Comparison of ENCODE assay signal across 33 mouse cellular contexts in genomic region chr19:32480255-32480654, GRCm38 (mm10). TPM values are rescaled to one million over a fixed set of nuclear protein-coding genes. Genes with fewer than 3 reads are reported as not detected.
A peak's percentile ranks its signal among the peaks of the same experiment; 100 is the strongest.
DNase-seq lines count a peak whose midpoint lies in the region; ATAC-seq lines count a peak whose summit lies in the region.
"Had no signal": no experiment of that assay in that cellular context is flagged by ENCODE, and none has a peak within 500 bp of the region (broad histone marks: within the 10 kb centered on the region; RNA-seq: fewer than 3 reads in every experiment).

No protein-coding gene starts in this region.

- no peaks in the 10 kb centered on the region for H3K36me3 ChIP-seq in liver, embryonic 11.5 days (ENCODE audit: control insufficient read depth, insufficient read depth, low read length)
- no peaks in the 10 kb centered on the region for H3K36me3 ChIP-seq in liver, embryonic 16.5 days (ENCODE audit: control insufficient read depth, insufficient read depth)
- H3K36me3 ChIP-seq: embryonic facial prominence, embryonic 12.5 days; heart, embryonic 10.5 days; heart, embryonic 15.5 days; hindbrain, embryonic 13.5 days; kidney, embryonic 15.5 days; limb, embryonic 13.5 days; neural tube, embryonic 12.5 days had no signal

- no peak overlapping the region for H3K27ac ChIP-seq in liver, embryonic 11.5 days (ENCODE audit: low read depth, low read length)
- peak overlapping the region; percentile 75 for H3K27ac ChIP-seq in liver, embryonic 16.5 days (ENCODE audit: low read length)
- H3K27ac ChIP-seq: embryonic facial prominence, embryonic 12.5 days; heart, embryonic 10.5 days; heart, embryonic 15.5 days; hindbrain, embryonic 13.5 days; kidney, embryonic 15.5 days; layer of hippocampus, adult 2 months; limb, embryonic 13.5 days; neural tube, embryonic 12.5 days had no signal

- no peaks in the 10 kb centered on the region for H3K27me3 ChIP-seq in liver, embryonic 11.5 days (replicated peaks; ENCODE audit: control insufficient read depth, insufficient read depth, low read length)
- no peaks in the 10 kb centered on the region for H3K27me3 ChIP-seq in liver, embryonic 16.5 days (ENCODE audit: control insufficient read depth, insufficient read depth, low read depth, low read length)
- H3K27me3 ChIP-seq: embryonic facial prominence, embryonic 12.5 days; heart, embryonic 15.5 days; hindbrain, embryonic 13.5 days; kidney, embryonic 15.5 days; limb, embryonic 13.5 days; neural tube, embryonic 12.5 days had no signal

- no peak overlapping the region for H3K9ac ChIP-seq in liver, embryonic 11.5 days (ENCODE audit: low read depth, low read length)
- H3K9ac ChIP-seq in liver, embryonic 16.5 days (ENCODE audit: low read depth, low read length): no peak overlapping the region
- H3K9ac ChIP-seq: embryonic facial prominence, embryonic 12.5 days; forebrain, postnatal 0 days; heart, embryonic 15.5 days; hindbrain, embryonic 13.5 days; kidney, embryonic 15.5 days; limb, embryonic 13.5 days; lung, embryonic 14.5 days; neural tube, embryonic 12.5 days had no signal

- no peaks in the 10 kb centered on the region for H3K9me3 ChIP-seq in liver, embryonic 11.5 days (ENCODE audit: control insufficient read depth, low read length)
- no peaks in the 10 kb centered on the region for H3K9me3 ChIP-seq in liver, embryonic 16.5 days (replicated peaks; ENCODE audit: control insufficient read depth, low read length)
- H3K9me3 ChIP-seq: embryonic facial prominence, embryonic 12.5 days; heart, embryonic 10.5 days; heart, embryonic 15.5 days; hindbrain, embryonic 13.5 days; kidney, embryonic 15.5 days; limb, embryonic 13.5 days; neural tube, embryonic 12.5 days had no signal

- no peak overlapping the region for H3K4me3 ChIP-seq in liver, embryonic 11.5 days (ENCODE audit: low read depth, low read length)
- no peak overlapping the region for H3K4me3 ChIP-seq in liver, embryonic 16.5 days (ENCODE audit: low read depth, low read length)
- H3K4me3 ChIP-seq: embryonic facial prominence, embryonic 12.5 days; heart, embryonic 10.5 days; heart, embryonic 15.5 days; hindbrain, embryonic 13.5 days; kidney, embryonic 15.5 days; layer of hippocampus, adult 2 months; limb, embryonic 13.5 days; myocyte; neural tube, embryonic 12.5 days had no signal

- 0 out of 2 replicates have a peak, but pooled peaks have one; percentile 6 for ATAC-seq in liver, embryonic 11.5 days (replicated peaks; ENCODE audit: low FRiP score)
- ATAC-seq in liver, embryonic 16.5 days (ENCODE audit: low read depth): peak; percentile 22; the same call in 1 of the 2 replicates
- ATAC-seq: forebrain, postnatal 0 days; midbrain, embryonic 16.5 days; Patski had no signal

- 58% methylated on average over 5 of the region's 5 CpGs for WGBS in liver, embryonic 11.5 days
- WGBS in liver, embryonic 16.5 days (ENCODE audit: insufficient replicate concordance): 25% methylated on average over 5 of the region's 5 CpGs

- DNase-seq in MEL-GATA-1-ER (ENCODE audit: extremely low read depth, low read depth): peak; percentile 62
- peak; percentile 53 for DNase-seq in c-Kit-positive CD71-positive TER-119-positive erythroid progenitor cells, embryonic 14.5 days (ENCODE audit: low spot score)
- DNase-seq in liver, embryonic 11.5 days (ENCODE audit: low spot score): no peak
- DNase-seq in frontal cortex, adult 2 months (ENCODE audit: extremely low spot score in 1 of 2, low spot score in 1 of 2): no peak
- DNase-seq in layer of hippocampus, postnatal 36 days: no peak
- DNase-seq in thymus, postnatal 0 days (ENCODE audit: low spot score): no peak
- no peak for DNase-seq in frontal cortex, postnatal 14 days (ENCODE audit: low spot score in 2 of 2)
- DNase-seq: adrenal gland, postnatal 14 days; B cell, adult 2 months; cerebellum, adult 18-20 months; cerebellum, postnatal 14 days; forebrain, postnatal 0 days; gastrocnemius, postnatal 14 days; heart, postnatal 36 days; kidney, adult 18-20 months; kidney, postnatal 25 days; lung, embryonic 14.5 days; lung, postnatal 14 days; right cerebral cortex, adult 18-20 months; right cerebral cortex, postnatal 4 days had no signal

- peaks cover 35% of the 10 kb centered on the region for H3K4me1 ChIP-seq in liver, embryonic 11.5 days (replicated peaks; ENCODE audit: control insufficient read depth, insufficient read depth, low read length)
- peaks cover 56% of the 10 kb centered on the region for H3K4me1 ChIP-seq in liver, embryonic 16.5 days (ENCODE audit: control insufficient read depth, low read depth, low read length)
- H3K4me1 ChIP-seq: neural tube, embryonic 12.5 days had no signal

- no peak overlapping the region for H3K4me2 ChIP-seq in liver, embryonic 11.5 days
- H3K4me2 ChIP-seq in liver, embryonic 16.5 days (ENCODE audit: low read depth, low read length): no peak overlapping the region
- H3K4me2 ChIP-seq: embryonic facial prominence, embryonic 12.5 days; heart, embryonic 15.5 days; hindbrain, embryonic 13.5 days; kidney, embryonic 15.5 days; limb, embryonic 13.5 days; lung, embryonic 14.5 days; midbrain, embryonic 11.5 days; neural tube, embryonic 12.5 days had no signal

RNA-seq across cellular contexts. Expression of gene Minpp1, which starts 5.3 kb away (rescaled TPM):
- polyA plus RNA-seq in liver, embryonic 11.5 days (2014; fragmentation: Nextera tagmentation; extraction: Ambion mirVana): 137 and 153 TPM in 2 replicates
- 69.7 and 71.3 TPM in 2 replicates for polyA plus RNA-seq in liver, embryonic 16.5 days (2015; fragmentation: Nextera tagmentation; extraction: Ambion mirVana)
- polyA plus RNA-seq in frontal cortex, adult 2 months (2012; rRNA removed): 41.9 and 46.3 TPM in 2 replicates
- total RNA-seq in layer of hippocampus, postnatal 36 days (2021): 10 to 100 TPM; 53.1 to 64.6 TPM
- polyA plus RNA-seq in thymus, postnatal 0 days (2015; fragmentation: Nextera tagmentation; extraction: Ambion mirVana): 62.0 and 66.4 TPM in 2 replicates

RNA-seq across cellular contexts. Expression of gene Rpl9-ps6, which starts 13.9 kb away (rescaled TPM):
- polyA plus RNA-seq in liver, embryonic 11.5 days (2014; fragmentation: Nextera tagmentation; extraction: Ambion mirVana): 144 and 148 TPM in 2 replicates
- polyA plus RNA-seq in liver, embryonic 16.5 days (2015; fragmentation: Nextera tagmentation; extraction: Ambion mirVana): 34.8 and 54.9 TPM in 2 replicates
- polyA plus RNA-seq in frontal cortex, adult 2 months (2012; rRNA removed): 31.7 and 55.2 TPM in 2 replicates
- 10 to 100 TPM; 28.6 to 35.9 TPM for total RNA-seq in layer of hippocampus, postnatal 36 days (2021)
- 150 and 157 TPM in 2 replicates for polyA plus RNA-seq in thymus, postnatal 0 days (2015; fragmentation: Nextera tagmentation; extraction: Ambion mirVana)

Comparison
In these comparisons a context has a peak if more than half of its experiments do, and no peak if none do; other contexts are left out.
1. DNase-seq: peak in MEL-GATA-1-ER (single experiment) and c-Kit-positive CD71-positive TER-119-positive erythroid progenitor cells, embryonic 14.5 days (single experiment); none in liver, embryonic 11.5 days (single experiment), frontal cortex, adult 2 months (0 of 2), layer of hippocampus, postnatal 36 days (0 of 2), thymus, postnatal 0 days (single experiment) and frontal cortex, postnatal 14 days (0 of 2).